Mouse (Mus musculus) limb, embryonic 10.5 days (tissue): Measurements from ENCODE around the gene Miip. TPM values are rescaled to one million over a fixed set of nuclear protein-coding genes. Genes with fewer than 3 reads are reported as not detected.
"Not testable (repeated sequence)": the region's sequence is repeated elsewhere in the genome, so short reads cannot be mapped to it uniquely, and the experiment has no call there.

ENCODE experiments used
- DNase-seq: peaks from one replicate; pipeline ENCODE4 v3.0.0-alpha.2; 2017; ENCODE audit warnings: low spot score
- H3K27ac ChIP-seq: fragments of 300-500 bp; sonication (generic); 2 replicates; pipeline ENCODE4 v1.5.1; 2016; ENCODE audit warnings: mild to moderate bottlenecking
- H3K27me3 ChIP-seq: fragments of 300-500 bp; sonication (generic); 2 replicates; pipeline ENCODE4 v1.6.1; 2016; ENCODE audit warnings: low read depth, mild to moderate bottlenecking; ENCODE audit not compliant: poor library complexity, severe bottlenecking
- H3K36me3 ChIP-seq: fragments of 300-500 bp; sonication (generic); 2 replicates; pipeline ENCODE4 v1.6.1; 2016; ENCODE audit warnings: mild to moderate bottlenecking, moderate library complexity
- H3K4me1 ChIP-seq: fragments of 300-500 bp; sonication (generic); 2 replicates; pipeline ENCODE4 v1.6.1; 2016
- H3K4me3 ChIP-seq: fragments of 300-500 bp; sonication (generic); 2 replicates; pipeline ENCODE4 v1.5.1; 2016; ENCODE audit warnings: mild to moderate bottlenecking, moderate library complexity
- H3K9me3 ChIP-seq: fragments of 300-500 bp; sonication (generic); replicated peaks from 2 replicates; pipeline ENCODE4 v1.6.1; 2016; ENCODE audit warnings: mild to moderate bottlenecking
- WGBS: fragments of 180-500 bp; shearing (Covaris S2); methylation state at CpG from one replicate; pipeline ENCODE4 v1.1.7; 2016; 5-methylcytosine and 5-hydroxymethylcytosine counted together
- polyA plus RNA-seq: library from polyadenylated mRNA; unstranded; fragments of >200 nt; fragmentation: Nextera tagmentation; extraction: Ambion mirVana; gene quantifications from 2 replicates; pipeline ENCODE4 v1.2.1, GENCODE M21; 2016

Miip gene
- polyA plus RNA-seq, 1 experiment from 2014 or later: 64.2 TPM

GRCm38 (mm10) chr4:147866056-147866455, 2.6 kb downstream of the Miip start:
- 91% methylated on average over 9 of the region's 9 CpGs for WGBS

GRCm38 (mm10) chr4:147865651-147866050, 3.0 kb downstream of the Miip start:
- Histone ChIP-seq H3K27me3 (no peaks in the 10 kb centered on the region), H3K4me3 (no peak overlapping the region), H3K4me1 (peaks cover 23% of the 10 kb centered on the region), H3K9me3 (no peaks in the 10 kb centered on the region), H3K27ac (no peak overlapping the region), H3K36me3 (peaks cover 66% of the 10 kb centered on the region)
- DNase-seq: no peak
- 100% methylated on average over 6 of the region's 6 CpGs for WGBS

More at GRCm38 (mm10) chr4:147866056-147866455, 2.6 kb downstream of the Miip start:
- Histone ChIP-seq H3K4me1 (peaks cover 23% of the 10 kb centered on the region), H3K9me3 (no peaks in the 10 kb centered on the region), H3K36me3 (peaks cover 66% of the 10 kb centered on the region), H3K4me3 (no peak overlapping the region), H3K27me3 (no peaks in the 10 kb centered on the region), H3K27ac (no peak overlapping the region)
- DNase-seq: no peak

- no peak for DNase-seq
- 90% methylated on average over 3 of the region's 3 CpGs for WGBS
- Histone ChIP-seq H3K9me3 (no peaks in the 10 kb centered on the region), H3K4me3 (no peak overlapping the region), H3K4me1 (0 out of 2 replicates have a peak, but pooled peaks cover under 1% of the 10 kb centered on the region), H3K27ac (no peak overlapping the region), H3K36me3 (peaks cover 63% of the 10 kb centered on the region), H3K27me3 (no peaks in the 10 kb centered on the region)
Observed at GRCm38 (mm10) chr4:147862051-147862450, 6.6 kb downstream of the Miip start.

GRCm38 (mm10) chr4:147850776-147851175, 17.8 kb downstream of the Miip start:
- Histone ChIP-seq H3K27me3 (no peaks in the 10 kb centered on the region), H3K36me3 (0 out of 2 replicates have a peak, but pooled peaks cover 2% of the 10 kb centered on the region), H3K4me3 (no peak overlapping the region), H3K4me1 (peaks cover 14% of the 10 kb centered on the region), H3K9me3 (no peaks in the 10 kb centered on the region), H3K27ac (no peak overlapping the region)
- WGBS: 87% methylated on average over 2 of the region's 2 CpGs
- no peak for DNase-seq

- Histone ChIP-seq H3K27me3 (no peaks in the 10 kb centered on the region), H3K36me3 (peaks cover 10% of the 10 kb centered on the region), H3K9me3 (no peaks in the 10 kb centered on the region), H3K27ac (peak overlapping the region; percentile 85), H3K4me3 (peak overlapping the region; percentile 71), H3K4me1 (peaks cover 14% of the 10 kb centered on the region)
- WGBS: 14% methylated on average over 4 of the region's 4 CpGs
- DNase-seq: no peak
Observed at GRCm38 (mm10) chr4:147848584-147848991, 20.0 kb downstream of the Miip start.

- Histone ChIP-seq H3K9me3 (no peaks in the 10 kb centered on the region), H3K36me3 (peaks cover 17% of the 10 kb centered on the region), H3K27ac (peak within 1 kb of the TSS; percentile 85), H3K27me3 (no peaks in the 10 kb centered on the region), H3K4me1 (peaks cover 14% of the 10 kb centered on the region), H3K4me3 (peak within 1 kb of the TSS; percentile 71)
- DNase-seq: peak; percentile 63
- 4% methylated on average over 23 of the region's 23 CpGs for WGBS
Observed at GRCm38 (mm10) chr4:147847614-147848583, 20.7 kb downstream of the Miip start, which contains the start of gene Zfp933. TSS of gene Zfp933 (minus strand) at chr4:147848366.

GRCm38 (mm10) chr4:147842871-147843270, 25.7 kb downstream of the Miip start:
- WGBS: 94% methylated on average over 3 of the region's 3 CpGs

GRCm38 (mm10) chr4:147839282-147839681, 29.3 kb downstream of the Miip start:
- H3K36me3 ChIP-seq: peaks cover 38% of the 10 kb centered on the region
- not testable (repeated sequence) for H3K4me3 ChIP-seq, H3K9me3 ChIP-seq, DNase-seq, H3K4me1 ChIP-seq, H3K27ac ChIP-seq, H3K27me3 ChIP-seq
- WGBS: 96% methylated on average over 22 of the region's 26 CpGs

More at GRCm38 (mm10) chr4:147842871-147843270, 25.7 kb downstream of the Miip start:
- H3K4me1 ChIP-seq: peaks cover 6% of the 10 kb centered on the region
- no peak for DNase-seq
- no peaks in the 10 kb centered on the region for H3K27me3 ChIP-seq
- H3K27ac ChIP-seq: no peak overlapping the region
- no peak overlapping the region for H3K4me3 ChIP-seq
- peaks cover 5% of the 10 kb centered on the region; the same call in 1 of the 2 replicates for H3K9me3 ChIP-seq
- H3K36me3 ChIP-seq: peaks cover 45% of the 10 kb centered on the region

GRCm38 (mm10) chr4:147824389-147824788, 44.2 kb downstream of the Miip start:
- Histone ChIP-seq H3K4me1 (no peaks in the 10 kb centered on the region), H3K9me3 (peaks cover 24% of the 10 kb centered on the region), H3K36me3 (peaks cover 58% of the 10 kb centered on the region), H3K27me3 (no peaks in the 10 kb centered on the region), H3K27ac (no peak overlapping the region), H3K4me3 (no peak overlapping the region)
- 88% methylated on average over 4 of the region's 4 CpGs for WGBS
- no peak for DNase-seq

GRCm38 (mm10) chr4:147821414-147821813, 47.2 kb downstream of the Miip start:
- H3K27ac ChIP-seq, H3K4me3 ChIP-seq, DNase-seq, H3K4me1 ChIP-seq, H3K27me3 ChIP-seq: not testable (repeated sequence)
- H3K9me3 ChIP-seq: peaks cover 16% of the 10 kb centered on the region
- WGBS: 87% methylated on average over 3 of the region's 3 CpGs
- peaks cover 29% of the 10 kb centered on the region for H3K36me3 ChIP-seq

- H3K9me3 ChIP-seq, H3K27me3 ChIP-seq, DNase-seq, H3K4me3 ChIP-seq, H3K27ac ChIP-seq, H3K4me1 ChIP-seq: not testable (repeated sequence)
- peaks cover 11% of the 10 kb centered on the region for H3K36me3 ChIP-seq
- WGBS: 86% methylated on average over 7 of the region's 7 CpGs
Observed at GRCm38 (mm10) chr4:147819659-147820058, 49.0 kb downstream of the Miip start.

GRCm38 (mm10) chr4:147814592-147815167, 53.9 kb downstream of the Miip start:
- Histone ChIP-seq H3K9me3 (no peaks in the 10 kb centered on the region), H3K4me1 (no peaks in the 10 kb centered on the region), H3K27ac (no peak overlapping the region), H3K36me3 (no peaks in the 10 kb centered on the region), H3K4me3 (no peak overlapping the region), H3K27me3 (no peaks in the 10 kb centered on the region)
- no peak for DNase-seq
- WGBS: 84% methylated on average over 2 of the region's 2 CpGs

GRCm38 (mm10) chr4:147813249-147813765, 55.3 kb downstream of the Miip start:
- Histone ChIP-seq H3K27ac (no peak overlapping the region), H3K9me3 (no peaks in the 10 kb centered on the region), H3K27me3 (no peaks in the 10 kb centered on the region), H3K4me3 (no peak overlapping the region), H3K36me3 (no peaks in the 10 kb centered on the region), H3K4me1 (peaks cover 8% of the 10 kb centered on the region)
- no peak for DNase-seq
- 61% methylated on average over 5 of the region's 5 CpGs for WGBS
